Mouse (Mus musculus) C2C12 (cell line): ENCODE measurements around the gene Ccdc149.

ENCODE experiments used
- CEBPB ChIP-seq: IDR thresholded peaks from one replicate; pipeline ENCODE4 v1.6.1; 2011; ENCODE audit warnings: low read depth, mild to moderate bottlenecking, control low read depth, moderate library complexity
- CTCF ChIP-seq: IDR thresholded peaks from one replicate; pipeline ENCODE4 v1.5.1; 2011; ENCODE audit not compliant: control insufficient read depth, insufficient read depth, insufficient read length
- MAX ChIP-seq: IDR thresholded peaks from one replicate; pipeline ENCODE4 v1.6.1; 2011; ENCODE audit warnings: mild to moderate bottlenecking, control low read depth
- MYOD1 ChIP-seq: IDR thresholded peaks from one replicate; pipeline ENCODE4 v1.6.1; 2011; ENCODE audit warnings: low read depth; ENCODE audit not compliant: control insufficient read depth, insufficient read length
- MYOG ChIP-seq: IDR thresholded peaks from one replicate; pipeline ENCODE4 v1.6.1; 2011; ENCODE audit not compliant: control insufficient read depth, insufficient read length; ENCODE audit errors: extremely low read depth
- USF1 ChIP-seq: IDR thresholded peaks from one replicate; pipeline ENCODE4 v1.6.1; 2011; ENCODE audit warnings: low read depth, mild to moderate bottlenecking, control low read depth, moderate library complexity

DNA sequence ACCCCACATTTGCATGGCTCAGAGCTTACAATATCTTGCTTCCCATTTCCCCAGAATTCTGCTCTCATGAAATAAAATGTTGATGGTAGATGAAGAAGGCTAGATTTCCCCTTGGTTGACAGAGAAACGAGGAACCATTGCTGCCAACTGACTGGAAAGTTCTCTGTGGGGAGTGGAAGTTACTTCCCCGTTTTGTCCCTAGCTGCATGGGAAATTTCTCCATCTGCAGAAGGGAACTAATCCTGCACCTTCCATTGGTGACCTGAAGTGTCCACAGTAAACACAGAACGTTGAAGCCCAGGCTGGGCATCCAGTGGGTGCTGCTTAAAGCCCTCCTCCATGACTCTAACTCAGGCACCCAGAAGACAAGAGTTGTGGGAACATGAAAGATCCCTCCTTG, 47.4 kb downstream of the Ccdc149 start:
- TF ChIP-seq CTCF (no peak), MAX (no peak), USF1 (no peak), MYOG (no peak), MYOD1 (no peak), CEBPB (no peak)
